Mouse (Mus musculus) erythroblast, embryonic 14.5 days (primary cell): ENCODE results near the gene Tsga10. TPM values are rescaled to one million over a fixed set of nuclear protein-coding genes. Genes with fewer than 3 reads are reported as not detected.

Source experiments
- H3K27me3 ChIP-seq: 2 replicates; pipeline ENCODE4 v1.6.1; 2012; ENCODE audit warnings: inconsistent platforms; ENCODE audit not compliant: control insufficient read depth
- H3K36me3 ChIP-seq: 2 replicates; pipeline ENCODE4 v1.6.1; 2012; ENCODE audit warnings: mild to moderate bottlenecking, inconsistent platforms; ENCODE audit not compliant: control insufficient read depth
- H3K4me1 ChIP-seq: 2 replicates; pipeline ENCODE4 v1.6.1; 2012; ENCODE audit warnings: inconsistent platforms; ENCODE audit not compliant: control insufficient read depth
- H3K4me3 ChIP-seq: replicated peaks from 2 replicates; pipeline ENCODE3; 2012; ENCODE audit warnings: moderate library complexity, mild to moderate bottlenecking, inconsistent platforms
- H3K9me3 ChIP-seq: 2 replicates; pipeline ENCODE4 v1.6.1; 2012; ENCODE audit warnings: low read length, inconsistent platforms, mixed read lengths; ENCODE audit not compliant: control insufficient read depth
- GATA1 ChIP-seq: IDR thresholded peaks from 2 replicates; pipeline ENCODE4 v1.6.1; 2012; ENCODE audit warnings: low read length, inconsistent platforms, mixed read lengths
- TAL1 ChIP-seq: IDR thresholded peaks from 3 replicates; pipeline ENCODE4 v1.6.1; 2012; ENCODE audit warnings: low read length, inconsistent platforms, mixed read lengths
- polyA plus RNA-seq: library from polyadenylated mRNA; stranded (reverse); fragments of >175 nt; gene quantifications from 2 replicates; pipeline ENCODE4 v1.2.3, GENCODE M21; 2012

Gene Tsga10
- polyA plus RNA-seq, 1 experiment = 0.03 TPM

DNA sequence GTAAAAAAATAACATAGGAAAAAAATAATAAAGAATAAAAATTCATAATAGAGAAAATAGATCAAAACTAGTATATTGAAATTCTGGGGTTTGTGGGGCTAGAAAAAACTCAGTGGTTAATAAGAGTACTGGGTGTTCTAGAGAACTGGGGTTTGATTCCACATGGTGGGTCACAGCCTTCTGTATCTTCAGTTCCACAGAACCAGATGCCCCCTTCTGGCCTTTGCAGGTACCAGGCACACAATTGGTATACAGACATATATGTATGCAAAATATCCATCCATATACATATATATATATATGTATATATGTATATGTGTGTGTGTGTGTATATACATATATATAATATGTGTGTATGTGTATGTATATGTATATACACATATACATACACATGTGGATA lies 106.8 kb downstream of the Tsga10 start:
- Histone ChIP-seq H3K27me3 (no peaks in the 10 kb centered on the region), H3K36me3 (no peaks in the 10 kb centered on the region), H3K9me3 (no peaks in the 10 kb centered on the region), H3K4me1 (no peaks in the 10 kb centered on the region), H3K4me3 (no peak overlapping the region)
- TF ChIP-seq TAL1 (no peak), GATA1 (no peak)

- Histone ChIP-seq H3K4me3 (no peak overlapping the region), H3K9me3 (no peaks in the 10 kb centered on the region; the same call in none of the 2 replicates), H3K4me1 (peaks cover 2% of the 10 kb centered on the region; the same call in 1 of the 2 replicates), H3K36me3 (no peaks in the 10 kb centered on the region), H3K27me3 (no peaks in the 10 kb centered on the region)
- TF ChIP-seq TAL1 = no peak
- TF ChIP-seq GATA1 = no peak
These were observed 121.5 kb downstream of the Tsga10 start for GRCm38 (mm10) chr1:37744650-37745259.

DNA sequence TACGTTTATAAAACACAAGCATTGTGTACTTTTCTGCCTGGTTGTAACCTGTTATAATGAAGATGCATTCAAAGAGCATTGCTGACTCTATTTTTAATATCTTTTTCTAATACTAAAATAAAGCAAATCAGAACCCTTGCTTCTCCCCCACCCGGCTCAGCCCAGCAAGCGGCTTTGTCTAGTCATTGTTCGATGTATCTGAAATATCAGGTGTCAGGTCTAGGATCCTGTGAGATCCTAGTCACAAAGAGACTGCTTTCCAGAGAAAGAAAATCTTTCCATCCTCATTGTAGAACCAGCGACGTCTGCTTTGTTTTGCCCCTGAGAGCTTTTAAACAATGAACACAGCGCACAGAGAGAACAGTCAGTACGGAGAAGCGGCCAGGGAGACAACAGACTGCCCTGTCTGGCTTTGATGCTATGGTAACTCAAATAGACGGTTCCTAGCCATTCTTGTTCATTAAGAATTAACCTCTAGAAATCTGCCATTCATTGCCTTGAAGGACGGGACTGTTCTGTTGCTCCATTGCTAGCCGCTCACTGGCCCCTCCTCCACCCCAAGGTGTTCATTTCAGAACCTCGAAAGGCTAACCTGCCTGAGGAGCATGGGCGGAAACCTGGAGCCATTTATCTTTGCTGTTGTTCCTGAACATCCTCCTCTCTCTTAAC lies 123.5 kb downstream of the Tsga10 start:
- TF ChIP-seq GATA1 = no peak
- no peak for TF ChIP-seq TAL1
- Histone ChIP-seq H3K4me3 (no peak overlapping the region), H3K9me3 (no peaks in the 10 kb centered on the region; the same call in none of the 2 replicates), H3K4me1 (peaks cover 2% of the 10 kb centered on the region; the same call in 1 of the 2 replicates), H3K36me3 (no peaks in the 10 kb centered on the region), H3K27me3 (no peaks in the 10 kb centered on the region)

- Histone ChIP-seq H3K4me1 (peaks cover 3% of the 10 kb centered on the region), H3K4me3 (no peak overlapping the region), H3K36me3 (no peaks in the 10 kb centered on the region), H3K9me3 (no peaks in the 10 kb centered on the region; the same call in none of the 2 replicates), H3K27me3 (no peaks in the 10 kb centered on the region)
- TF ChIP-seq TAL1 = no peak
- TF ChIP-seq GATA1 = no peak
These were observed 124.1 kb downstream of the Tsga10 start for GRCm38 (mm10) chr1:37742126-37742525.

DNA sequence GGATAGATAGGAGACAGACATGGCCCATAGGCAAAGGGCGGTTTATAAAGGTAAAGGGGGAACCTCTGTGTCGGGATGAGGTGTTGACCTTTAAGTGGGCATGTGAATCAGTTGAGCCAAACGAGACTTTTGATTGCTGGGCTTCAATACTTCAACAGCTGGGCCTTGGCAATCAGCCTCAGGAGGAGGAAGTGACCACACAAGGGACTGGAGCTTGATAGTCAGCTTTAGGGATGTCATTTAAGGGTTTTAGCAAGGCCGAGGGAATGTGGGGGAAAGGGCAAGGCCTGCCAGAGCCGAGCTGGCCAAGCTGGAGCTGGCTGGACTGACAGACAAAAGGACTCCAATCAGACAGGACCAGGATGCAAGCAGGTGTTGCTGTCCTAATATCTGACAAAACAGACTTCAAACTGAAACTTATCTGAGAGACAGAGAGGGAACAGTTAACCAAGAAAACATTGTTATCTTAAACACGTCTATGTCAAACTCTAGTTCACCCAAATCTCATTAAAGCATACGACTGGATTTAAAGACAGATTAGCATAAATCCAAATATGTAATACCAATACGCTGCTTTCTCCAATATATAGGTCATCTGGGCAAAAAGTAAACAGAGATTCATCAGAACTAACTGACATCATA lies 125.9 kb downstream of the Tsga10 start:
- TF ChIP-seq TAL1 = no peak
- TF ChIP-seq GATA1 = no peak
- peaks cover 5% of the 10 kb centered on the region for H3K4me1 ChIP-seq
- no peaks in the 10 kb centered on the region for H3K36me3 ChIP-seq
- H3K9me3 ChIP-seq = no peaks in the 10 kb centered on the region
- H3K4me3 ChIP-seq = no peak overlapping the region
- H3K27me3 ChIP-seq = no peaks in the 10 kb centered on the region

GRCm38 (mm10) chr1:37738895-37739294 lies 127.3 kb downstream of the Tsga10 start:
- Histone ChIP-seq H3K36me3 (no peaks in the 10 kb centered on the region), H3K27me3 (no peaks in the 10 kb centered on the region), H3K9me3 (no peaks in the 10 kb centered on the region), H3K4me1 (peaks cover 3% of the 10 kb centered on the region), H3K4me3 (no peak overlapping the region)
- no peak for TF ChIP-seq TAL1
- TF ChIP-seq GATA1 = no peak

DNA sequence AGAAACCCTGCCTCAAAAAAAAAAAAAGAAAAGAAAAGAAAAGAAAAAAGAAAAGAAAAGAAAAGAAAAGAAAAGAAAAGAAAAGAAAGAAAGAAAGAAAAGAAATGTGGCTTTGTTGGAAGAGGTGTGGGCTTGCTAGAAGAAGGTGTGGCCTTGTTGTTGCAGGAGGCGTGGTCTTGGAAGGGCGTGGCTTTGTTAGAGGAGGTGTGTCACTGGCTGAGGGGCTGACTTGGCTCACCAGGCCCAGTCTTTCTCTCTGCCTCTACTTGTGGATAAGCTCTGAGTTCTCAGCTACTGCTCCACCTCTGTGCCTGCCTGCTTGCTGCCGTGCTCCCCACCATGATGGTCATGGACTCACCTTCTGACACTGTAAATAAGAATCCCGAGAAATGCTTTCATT lies 129.2 kb downstream of the Tsga10 start:
- H3K4me3 ChIP-seq = no peak overlapping the region
- H3K4me1 ChIP-seq = peaks cover 3% of the 10 kb centered on the region
- H3K9me3 ChIP-seq = no peaks in the 10 kb centered on the region
- H3K36me3 ChIP-seq = no peaks in the 10 kb centered on the region
- no peak for TF ChIP-seq GATA1
- H3K27me3 ChIP-seq = no peaks in the 10 kb centered on the region

DNA sequence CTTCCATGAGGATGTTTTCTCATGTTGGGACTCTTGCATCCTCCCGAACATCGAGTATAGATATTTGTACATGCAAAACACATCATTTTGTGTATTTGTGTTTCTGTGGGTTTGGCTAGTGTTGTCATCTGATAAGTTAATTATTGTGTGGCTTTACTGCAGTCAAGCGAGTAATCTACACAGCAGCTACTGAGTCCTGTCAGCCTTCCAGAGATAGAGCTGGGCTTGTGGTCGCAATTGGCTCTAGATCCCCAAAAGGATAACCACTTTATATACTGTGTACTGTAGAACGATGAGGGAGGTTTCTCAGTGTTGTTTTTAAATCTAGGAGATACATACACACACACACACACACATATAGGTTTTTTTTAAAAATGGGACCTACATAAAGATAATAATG lies 130.3 kb downstream of the Tsga10 start:
- no peak for TF ChIP-seq TAL1
- TF ChIP-seq GATA1 = no peak
- Histone ChIP-seq H3K36me3 (no peaks in the 10 kb centered on the region), H3K9me3 (no peaks in the 10 kb centered on the region), H3K27me3 (no peaks in the 10 kb centered on the region), H3K4me1 (peaks cover 3% of the 10 kb centered on the region), H3K4me3 (no peak overlapping the region)

DNA sequence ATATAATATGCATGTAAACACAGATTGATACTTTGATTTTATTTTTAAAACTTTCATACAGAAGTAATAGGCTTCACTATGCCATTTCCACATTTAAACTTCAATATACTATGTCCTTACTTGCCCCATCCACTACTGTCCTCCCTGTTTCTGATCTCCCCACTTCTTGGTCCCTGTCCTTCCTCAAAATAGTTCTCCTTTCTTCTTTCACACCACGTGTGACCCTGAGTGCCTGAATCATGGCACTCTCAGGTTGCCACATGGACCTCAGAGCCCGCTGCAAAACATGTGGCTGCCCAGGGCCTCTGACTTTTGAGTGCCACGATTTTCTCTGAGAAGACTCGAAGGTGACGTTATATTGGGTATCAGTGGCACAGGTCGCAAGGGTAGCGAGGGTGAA lies 131.4 kb downstream of the Tsga10 start:
- Histone ChIP-seq H3K27me3 (no peaks in the 10 kb centered on the region), H3K4me3 (no peak overlapping the region), H3K4me1 (peaks cover 3% of the 10 kb centered on the region), H3K9me3 (no peaks in the 10 kb centered on the region), H3K36me3 (no peaks in the 10 kb centered on the region)
- TF ChIP-seq TAL1 = no peak
- TF ChIP-seq GATA1 = no peak
